Mouse (Mus musculus) v-Abl transformed pro-B cells (cell line): ENCODE results near the gene Nr1i3.

ENCODE experiments used
- in situ Hi-C, 2 experiments: fragments of 400-800 bp; cut with MboI; formaldehyde crosslinking; loops; one replicate each; pipeline ENCODE4 v1.15.1; 2025; ENCODE audit not compliant: unreplicated experiment in 2 of 2

Nr1i3 gene

GRCm38 (mm10) chr1:171226780-171227179, 13.0 kb downstream of the Nr1i3 start:
- in situ Hi-C loops: loop anchor here (10.0 to 25.0 kb wide), 3 partner anchors 214 to 589 kb away; partner anchors contain the start of genes Fcgr4 (in 1 of the 2) and Olfml2b (in 1 of the 2)

- in situ Hi-C loops: loop anchor here (10.0 to 25.0 kb wide), 3 partner anchors 216 to 591 kb away; partner anchors contain the start of genes Fcgr4 (in 1 of the 2) and Olfml2b (in 1 of the 2)
These were observed 14.1 kb downstream of the Nr1i3 start for GRCm38 (mm10) chr1:171227879-171228278.

GRCm38 (mm10) chr1:171229750-171230149, 16.0 kb downstream of the Nr1i3 start:
- in situ Hi-C loops: loop anchor here (10.0 to 25.0 kb wide), 3 partner anchors 217 to 592 kb away; partner anchors contain the start of genes Fcgr4 (in 1 of the 2) and Olfml2b (in 1 of the 2)

GRCm38 (mm10) chr1:171230215-171230614, 16.4 kb downstream of the Nr1i3 start:
- in situ Hi-C loops: loop anchor here (25.0 kb wide), 2 partner anchors 218 to 593 kb away; partner anchors contain the start of genes Fcgr4 (in 1 of the 2) and Olfml2b (in 1 of the 2)

- in situ Hi-C loops: loop anchor here (25.0 kb wide), 2 partner anchors 220 to 595 kb away; partner anchors contain the start of genes Fcgr4 (in 1 of the 2) and Olfml2b (in 1 of the 2)
These were observed 18.1 kb downstream of the Nr1i3 start for GRCm38 (mm10) chr1:171231844-171232243.

GRCm38 (mm10) chr1:171232348-171232747, 18.6 kb downstream of the Nr1i3 start:
- in situ Hi-C loops: loop anchor here (25.0 kb wide), 2 partner anchors 220 to 595 kb away; partner anchors contain the start of genes Fcgr4 (in 1 of the 2) and Olfml2b (in 1 of the 2)

- in situ Hi-C loops: loop anchor here (25.0 kb wide), 2 partner anchors 221 to 596 kb away; partner anchors contain the start of genes Fcgr4 (in 1 of the 2) and Olfml2b (in 1 of the 2)
These were observed 19.3 kb downstream of the Nr1i3 start for GRCm38 (mm10) chr1:171232800-171233730.

- in situ Hi-C loops: loop anchor here (25.0 kb wide), 2 partner anchors 222 to 597 kb away; partner anchors contain the start of genes Fcgr4 (in 1 of the 2) and Olfml2b (in 1 of the 2)
These were observed 20.4 kb downstream of the Nr1i3 start, which contains the start of gene Fcer1g for GRCm38 (mm10) chr1:171234126-171234525. Gene Fcer1g, minus strand, starts transcription at chr1:171234365.

GRCm38 (mm10) chr1:171234538-171234937, 20.8 kb downstream of the Nr1i3 start:
- in situ Hi-C loops: loop anchor here (25.0 kb wide), 2 partner anchors 222 to 597 kb away; partner anchors contain the start of genes Fcgr4 (in 1 of the 2) and Olfml2b (in 1 of the 2)

- in situ Hi-C loops: loop anchor here (25.0 kb wide), 2 partner anchors 223 to 598 kb away; partner anchors contain the start of genes Fcgr4 (in 1 of the 2) and Olfml2b (in 1 of the 2)
These were observed 22.0 kb downstream of the Nr1i3 start for GRCm38 (mm10) chr1:171235791-171236190.

- in situ Hi-C loops: loop anchor here (25.0 kb wide), 2 partner anchors 225 to 600 kb away; partner anchors contain the start of genes Fcgr4 (in 1 of the 2) and Olfml2b (in 1 of the 2)
These were observed 23.7 kb downstream of the Nr1i3 start for GRCm38 (mm10) chr1:171237438-171237837.

GRCm38 (mm10) chr1:171238463-171238862, 24.7 kb downstream of the Nr1i3 start:
- in situ Hi-C loops: loop anchor here (25.0 kb wide), 2 partner anchors 226 to 601 kb away; partner anchors contain the start of genes Fcgr4 (in 1 of the 2) and Olfml2b (in 1 of the 2)

- in situ Hi-C loops: loop anchor here (25.0 kb wide), 2 partner anchors 228 to 603 kb away; partner anchors contain the start of genes Fcgr4 (in 1 of the 2) and Olfml2b (in 1 of the 2)
These were observed 26.4 kb downstream of the Nr1i3 start for GRCm38 (mm10) chr1:171239992-171240744.

- in situ Hi-C loops: loop anchor here (25.0 kb wide), 2 partner anchors 229 to 604 kb away; partner anchors contain the start of genes Fcgr4 (in 1 of the 2) and Olfml2b (in 1 of the 2)
These were observed 27.1 kb downstream of the Nr1i3 start for GRCm38 (mm10) chr1:171240911-171241310.

- in situ Hi-C loops: loop anchor here (25.0 kb wide), 2 partner anchors 230 to 605 kb away; partner anchors contain the start of genes Fcgr4 (in 1 of the 2) and Olfml2b (in 1 of the 2)
These were observed 28.2 kb downstream of the Nr1i3 start for GRCm38 (mm10) chr1:171241952-171242351.

- in situ Hi-C loops: loop anchor here (25.0 kb wide), 2 partner anchors 233 to 608 kb away; partner anchors contain the start of genes Fcgr4 (in 1 of the 2) and Olfml2b (in 1 of the 2)
These were observed 31.6 kb downstream of the Nr1i3 start for GRCm38 (mm10) chr1:171245353-171245752.

- in situ Hi-C loops: loop anchor here (25.0 kb wide), 2 partner anchors 235 to 610 kb away; partner anchors contain the start of genes Fcgr4 (in 1 of the 2) and Olfml2b (in 1 of the 2)
These were observed 33.1 kb downstream of the Nr1i3 start for GRCm38 (mm10) chr1:171246709-171247452.

- in situ Hi-C loops: loop anchor here (25.0 kb wide), 2 partner anchors 235 to 610 kb away; partner anchors contain the start of genes Fcgr4 (in 1 of the 2) and Olfml2b (in 1 of the 2)
These were observed 33.7 kb downstream of the Nr1i3 start for GRCm38 (mm10) chr1:171247453-171247841.
